Mouse (Mus musculus) lung, embryonic 15.5 days (tissue): ENCODE data around the gene Olfr139. TPM values are rescaled to one million over a fixed set of nuclear protein-coding genes. Genes with fewer than 3 reads are reported as not detected.

Experiments
- ATAC-seq: fragments of 200-750 bp; cut with Nextera tagmentation; 2 replicates; pipeline ENCODE4 v1.8.0; 2017; ENCODE audit warnings: moderate number of reproducible peaks, borderline replicate concordance; ENCODE audit not compliant: low FRiP score, low TSS enrichment; ENCODE audit errors: extremely low read depth
- H3K27ac ChIP-seq: fragments of 300-500 bp; sonication (generic); 2 replicates; pipeline ENCODE4 v1.5.1; 2015; ENCODE audit warnings: moderate library complexity, mild to moderate bottlenecking, inconsistent platforms
- H3K27me3 ChIP-seq: fragments of 300-500 bp; sonication (generic); 2 replicates; pipeline ENCODE4 v1.6.1; 2015; ENCODE audit warnings: inconsistent platforms
- H3K36me3 ChIP-seq: fragments of 300-500 bp; sonication (generic); 2 replicates; pipeline ENCODE4 v1.6.1; 2015; ENCODE audit warnings: inconsistent platforms
- H3K4me1 ChIP-seq: fragments of 300-500 bp; sonication (generic); 2 replicates; pipeline ENCODE4 v1.6.1; 2015; ENCODE audit warnings: inconsistent platforms
- H3K4me2 ChIP-seq: fragments of 300-500 bp; sonication (generic); 2 replicates; pipeline ENCODE4 v1.6.1; 2015; ENCODE audit warnings: inconsistent platforms, mild to moderate bottlenecking, moderate library complexity
- H3K4me3 ChIP-seq: fragments of 300-500 bp; sonication (generic); 2 replicates; pipeline ENCODE4 v1.5.1; 2015; ENCODE audit warnings: mild to moderate bottlenecking, inconsistent platforms
- H3K9ac ChIP-seq: fragments of 300-500 bp; sonication (generic); 2 replicates; pipeline ENCODE4 v1.6.1; 2015; ENCODE audit warnings: inconsistent platforms
- H3K9me3 ChIP-seq: fragments of 300-500 bp; sonication (generic); 2 replicates; pipeline ENCODE4 v1.6.1; 2016; ENCODE audit warnings: inconsistent platforms
- WGBS: fragments of 180-500 bp; shearing (Covaris S2); methylation state at CpG from one replicate; pipeline ENCODE4 v1.1.7; 2015; 5-methylcytosine and 5-hydroxymethylcytosine counted together
- polyA plus RNA-seq: library from polyadenylated mRNA; unstranded; fragments of >200 nt; fragmentation: Nextera tagmentation; extraction: Ambion mirVana; gene quantifications from 2 replicates; pipeline ENCODE4 v1.2.1, GENCODE M21; 2015

Gene Olfr139
- not detected in 2 replicates for polyA plus RNA-seq

GRCm38 (mm10) chr11:74056451-74056850, at the start of gene Olfr139, which contains the start of gene Olfr399:
Gene Olfr139 (minus strand): TSS chr11:74056551.
Gene Olfr399 (minus strand): TSS chr11:74056615.
- H3K27ac ChIP-seq: no peak within 1 kb of the TSS
- ATAC-seq: no peak
- H3K4me1 ChIP-seq: no peaks in the 10 kb centered on the region
- no peaks in the 10 kb centered on the region for H3K27me3 ChIP-seq
- H3K9ac ChIP-seq: no peak within 1 kb of the TSS
- no peaks in the 10 kb centered on the region for H3K36me3 ChIP-seq
- H3K4me2 ChIP-seq: no peak within 1 kb of the TSS
- H3K9me3 ChIP-seq: no peaks in the 10 kb centered on the region; the same call in 1 of the 2 replicates
- WGBS: 73% methylated on average over 2 of the region's 2 CpGs
- H3K4me3 ChIP-seq: no peak within 1 kb of the TSS

- H3K4me3 ChIP-seq: no peak overlapping the region
- no peak for ATAC-seq
- no peaks in the 10 kb centered on the region for H3K36me3 ChIP-seq
- no peak overlapping the region for H3K4me2 ChIP-seq
- no peaks in the 10 kb centered on the region for H3K27me3 ChIP-seq
- no peaks in the 10 kb centered on the region for H3K4me1 ChIP-seq
- 0 out of 2 replicates have a peak, but pooled peaks cover under 1% of the 10 kb centered on the region for H3K9me3 ChIP-seq
- WGBS: 25% methylated on average over 5 of the region's 5 CpGs
- no peak overlapping the region for H3K27ac ChIP-seq
- no peak overlapping the region for H3K9ac ChIP-seq
Measured at GRCm38 (mm10) chr11:74105066-74105465, 48.7 kb upstream of the Olfr139 start.

GRCm38 (mm10) chr11:74101507-74101906, 45.2 kb upstream of the Olfr139 start:
- no peaks in the 10 kb centered on the region for H3K36me3 ChIP-seq
- H3K9me3 ChIP-seq: no peaks in the 10 kb centered on the region
- no peak for ATAC-seq
- no peak overlapping the region for H3K4me3 ChIP-seq
- H3K27me3 ChIP-seq: no peaks in the 10 kb centered on the region
- no peak overlapping the region for H3K9ac ChIP-seq
- H3K4me1 ChIP-seq: no peaks in the 10 kb centered on the region
- H3K27ac ChIP-seq: no peak overlapping the region
- H3K4me2 ChIP-seq: no peak overlapping the region
- 37% methylated on average over 2 of the region's 2 CpGs for whole genome bisulfite sequencing

GRCm38 (mm10) chr11:74100724-74101123, 44.4 kb upstream of the Olfr139 start:
- no peak overlapping the region for H3K4me2 ChIP-seq
- WGBS: 66% methylated on average over 2 of the region's 2 CpGs
- no peak overlapping the region for H3K27ac ChIP-seq
- H3K9ac ChIP-seq: no peak overlapping the region
- H3K4me3 ChIP-seq: no peak overlapping the region
- H3K27me3 ChIP-seq: no peaks in the 10 kb centered on the region
- ATAC-seq: no peak
- H3K36me3 ChIP-seq: no peaks in the 10 kb centered on the region
- H3K9me3 ChIP-seq: no peaks in the 10 kb centered on the region
- no peaks in the 10 kb centered on the region for H3K4me1 ChIP-seq

- WGBS: 95% methylated on average over 1 of the region's 1 CpGs
- Histone ChIP-seq H3K9ac (no peak within 1 kb of the TSS), H3K27me3 (no peaks in the 10 kb centered on the region), H3K36me3 (no peaks in the 10 kb centered on the region), H3K9me3 (no peaks in the 10 kb centered on the region), H3K4me2 (no peak within 1 kb of the TSS), H3K4me1 (no peaks in the 10 kb centered on the region), H3K27ac (no peak within 1 kb of the TSS), H3K4me3 (no peak within 1 kb of the TSS)
- no peak for ATAC-seq
Measured at GRCm38 (mm10) chr11:74069655-74070054, 13.3 kb upstream of the Olfr139 start, which contains the start of gene Zfp616. Gene Zfp616 (plus strand): TSS chr11:74069955.

GRCm38 (mm10) chr11:74051347-74051746, 5.0 kb downstream of the Olfr139 start:
- no peak for ATAC-seq
- Histone ChIP-seq H3K4me1 (no peaks in the 10 kb centered on the region), H3K4me3 (no peak overlapping the region), H3K27me3 (no peaks in the 10 kb centered on the region), H3K9me3 (no peaks in the 10 kb centered on the region), H3K4me2 (no peak overlapping the region), H3K36me3 (no peaks in the 10 kb centered on the region), H3K27ac (no peak overlapping the region), H3K9ac (no peak overlapping the region)
- 63% methylated on average over 3 of the region's 3 CpGs for WGBS

Other genes starting within 250 kb of the Olfr139 start
- not detected in 2 replicates for gene Olfr392, start 239.5 kb downstream of the Olfr139 start, polyA plus RNA-seq
- not detected in 2 replicates for gene Olfr393, start 205.1 kb downstream of the Olfr139 start, polyA plus RNA-seq
- not detected in 2 replicates for gene Olfr394, start 165.8 kb downstream of the Olfr139 start, polyA plus RNA-seq
- gene Olfr395, start 147.3 kb downstream of the Olfr139 start, polyA plus RNA-seq: not detected in 2 replicates
- not detected in 2 replicates for gene Olfr23, start 119.9 kb downstream of the Olfr139 start, polyA plus RNA-seq
- gene Olfr397, start 95.7 kb downstream of the Olfr139 start, polyA plus RNA-seq: not detected in 2 replicates
- gene Olfr398, start 66.1 kb downstream of the Olfr139 start, polyA plus RNA-seq: not detected in 2 replicates
- not detected in 2 replicates for gene Olfr399, start 64 bp upstream of the Olfr139 start, polyA plus RNA-seq
- gene Zfp616, start 13.4 kb upstream of the Olfr139 start, polyA plus RNA-seq: not detected in 2 replicates
- gene Olfr401, start 57.2 kb upstream of the Olfr139 start, polyA plus RNA-seq: not detected in 2 replicates
- not detected in 2 replicates for gene Olfr402, start 97.0 kb upstream of the Olfr139 start, polyA plus RNA-seq
- gene Olfr403, start 129.7 kb upstream of the Olfr139 start, polyA plus RNA-seq: not detected in 2 replicates
- not detected in 2 replicates for gene Olfr43, start 154.8 kb upstream of the Olfr139 start, polyA plus RNA-seq
- not detected in 2 replicates for gene Olfr406, start 203.3 kb upstream of the Olfr139 start, polyA plus RNA-seq
- not detected in 2 replicates for gene Olfr59, start 227.2 kb upstream of the Olfr139 start, polyA plus RNA-seq